Mouse (Mus musculus) lung, embryonic 14.5 days (tissue): Measurements from ENCODE around the gene Raf1. TPM values are rescaled to one million over a fixed set of nuclear protein-coding genes. Genes with fewer than 3 reads are reported as not detected.

Experiments
- ATAC-seq: fragments of 200-750 bp; cut with Nextera tagmentation; 2 replicates; pipeline ENCODE4 v1.8.0; 2017; ENCODE audit warnings: mild to moderate bottlenecking, moderate TSS enrichment, moderate library complexity; ENCODE audit not compliant: insufficient read depth
- DNase-seq: peaks from one replicate; pipeline ENCODE4 v3.0.0-alpha.2; 2015
- H3K27ac ChIP-seq: fragments of 300-500 bp; sonication (generic); 2 replicates; pipeline ENCODE4 v1.5.1; 2014; ENCODE audit warnings: low read depth, mild to moderate bottlenecking, moderate library complexity
- H3K27me3 ChIP-seq: fragments of 300-500 bp; sonication (generic); 2 replicates; pipeline ENCODE4 v1.6.1; 2014; ENCODE audit warnings: low read length, control low read depth; ENCODE audit not compliant: insufficient read depth
- H3K36me3 ChIP-seq: fragments of 300-500 bp; sonication (generic); 2 replicates; pipeline ENCODE4 v1.6.1; 2014; ENCODE audit warnings: control low read depth; ENCODE audit not compliant: insufficient read depth
- H3K4me1 ChIP-seq: fragments of 300-500 bp; sonication (generic); 2 replicates; pipeline ENCODE4 v1.6.1; 2014; ENCODE audit warnings: antibody characterized with exemption, control low read depth; ENCODE audit not compliant: insufficient read depth
- H3K4me2 ChIP-seq: fragments of 300-500 bp; sonication (generic); 2 replicates; pipeline ENCODE4 v1.6.1; 2014; ENCODE audit warnings: mild to moderate bottlenecking
- H3K4me3 ChIP-seq: fragments of 300-500 bp; sonication (generic); 2 replicates; pipeline ENCODE4 v1.5.1; 2014; ENCODE audit warnings: low read depth, low read length
- H3K9ac ChIP-seq: fragments of 300-500 bp; sonication (generic); 2 replicates; pipeline ENCODE4 v1.6.1; 2014
- H3K9me3 ChIP-seq: fragments of 300-500 bp; sonication (generic); 2 replicates; pipeline ENCODE4 v1.6.1; 2016; ENCODE audit warnings: low read depth, low read length, control low read depth
- CTCF ChIP-seq: IDR thresholded peaks from 2 replicates; pipeline ENCODE4 v1.5.1; 2016; ENCODE audit warnings: antibody characterized with exemption, low read depth
- WGBS: fragments of 180-500 bp; shearing (Covaris S2); extraction: QIAGEN DNeasy Blood & Tissue Kit; methylation state at CpG from one replicate; pipeline ENCODE4 v1.1.7; 2014; 5-methylcytosine and 5-hydroxymethylcytosine counted together
- polyA plus RNA-seq: library from polyadenylated mRNA; unstranded; fragments of >200 nt; fragmentation: Nextera tagmentation; extraction: Ambion mirVana; gene quantifications from 2 replicates; pipeline ENCODE4 v1.2.1, GENCODE M21; 2014

The Raf1 gene
- polyA plus RNA-seq, 1 experiment from 2014 or later = 122 TPM

- Histone ChIP-seq H3K27ac (no peak overlapping the region), H3K9ac (no peak overlapping the region)
- 41% methylated on average over 9 of the region's 9 CpGs for WGBS
Observed at GRCm38 (mm10) chr6:115692163-115692950, 15.9 kb upstream of the Raf1 start.

GRCm38 (mm10) chr6:115690105-115690504 lies 13.7 kb upstream of the Raf1 start:
- Histone ChIP-seq H3K4me3 (no peak overlapping the region), H3K27ac (no peak overlapping the region), H3K9me3 (no peaks in the 10 kb centered on the region; the same call in 1 of the 2 replicates), H3K4me2 (no peak overlapping the region), H3K4me1 (no peaks in the 10 kb centered on the region), H3K9ac (no peak overlapping the region), H3K36me3 (no peaks in the 10 kb centered on the region), H3K27me3 (no peaks in the 10 kb centered on the region)
- ATAC-seq = no peak
- DNase-seq = no peak
- 81% methylated on average over 4 of the region's 4 CpGs for WGBS
- TF ChIP-seq CTCF = no peak

More at GRCm38 (mm10) chr6:115692163-115692950, 15.9 kb upstream of the Raf1 start:
- H3K36me3 ChIP-seq = no peaks in the 10 kb centered on the region
- H3K4me3 ChIP-seq = no peak overlapping the region
- H3K27me3 ChIP-seq = no peaks in the 10 kb centered on the region
- no peak for TF ChIP-seq CTCF
- ATAC-seq = no peak
- DNase-seq = peak; percentile 69
- no peaks in the 10 kb centered on the region for H3K9me3 ChIP-seq
- H3K4me1 ChIP-seq = no peaks in the 10 kb centered on the region
- no peak overlapping the region for H3K4me2 ChIP-seq

- Histone ChIP-seq H3K9me3 (no peaks in the 10 kb centered on the region; the same call in 1 of the 2 replicates), H3K4me3 (no peak overlapping the region), H3K27me3 (no peaks in the 10 kb centered on the region), H3K4me1 (no peaks in the 10 kb centered on the region), H3K36me3 (no peaks in the 10 kb centered on the region), H3K27ac (no peak overlapping the region), H3K4me2 (no peak overlapping the region), H3K9ac (no peak overlapping the region)
- 73% methylated on average over 4 of the region's 4 CpGs for WGBS
- ATAC-seq = no peak
- no peak for TF ChIP-seq CTCF
- no peak for DNase-seq
Observed at GRCm38 (mm10) chr6:115688589-115688988, 12.2 kb upstream of the Raf1 start.

- Histone ChIP-seq H3K9ac (no peak overlapping the region), H3K27ac (no peak overlapping the region), H3K4me3 (no peak overlapping the region), H3K4me1 (no peaks in the 10 kb centered on the region), H3K9me3 (no peaks in the 10 kb centered on the region; the same call in 1 of the 2 replicates), H3K4me2 (no peak overlapping the region), H3K27me3 (no peaks in the 10 kb centered on the region), H3K36me3 (no peaks in the 10 kb centered on the region)
- DNase-seq (no peak), ATAC-seq (no peak)
- WGBS = 49% methylated on average over 3 of the region's 3 CpGs
- no peak for TF ChIP-seq CTCF
Observed at GRCm38 (mm10) chr6:115687753-115688152, 11.3 kb upstream of the Raf1 start.

- TF ChIP-seq CTCF = no peak
- no peak for DNase-seq
- no peak overlapping the region for H3K4me2 ChIP-seq
- H3K27ac ChIP-seq = no peak overlapping the region
- no peaks in the 10 kb centered on the region; the same call in 1 of the 2 replicates for H3K9me3 ChIP-seq
- no peaks in the 10 kb centered on the region for H3K4me1 ChIP-seq
- H3K9ac ChIP-seq = no peak overlapping the region
- H3K4me3 ChIP-seq = no peak overlapping the region
- no peaks in the 10 kb centered on the region for H3K36me3 ChIP-seq
- H3K27me3 ChIP-seq = no peaks in the 10 kb centered on the region
- no peak for ATAC-seq
- 57% methylated on average over 11 of the region's 11 CpGs for WGBS
Observed at GRCm38 (mm10) chr6:115684851-115685646, 8.6 kb upstream of the Raf1 start.

GRCm38 (mm10) chr6:115684271-115684670 lies 7.8 kb upstream of the Raf1 start:
- Histone ChIP-seq H3K9ac (no peak overlapping the region), H3K9me3 (no peaks in the 10 kb centered on the region; the same call in 1 of the 2 replicates), H3K27me3 (no peaks in the 10 kb centered on the region), H3K27ac (no peak overlapping the region), H3K36me3 (no peaks in the 10 kb centered on the region), H3K4me1 (no peaks in the 10 kb centered on the region), H3K4me2 (no peak overlapping the region), H3K4me3 (no peak overlapping the region)
- no peak for DNase-seq
- no peak for TF ChIP-seq CTCF
- 94% methylated on average over 2 of the region's 2 CpGs for WGBS
- ATAC-seq = no peak

GRCm38 (mm10) chr6:115681066-115681465 lies 4.6 kb upstream of the Raf1 start:
- H3K4me3 ChIP-seq = no peak overlapping the region
- no peak overlapping the region for H3K4me2 ChIP-seq
- no peak overlapping the region for H3K9ac ChIP-seq
- no peak for DNase-seq
- no peaks in the 10 kb centered on the region for H3K27me3 ChIP-seq
- no peak overlapping the region for H3K27ac ChIP-seq
- no peaks in the 10 kb centered on the region for H3K9me3 ChIP-seq
- no peak for ATAC-seq
- WGBS = 78% methylated on average over 4 of the region's 4 CpGs
- no peak for TF ChIP-seq CTCF
- no peaks in the 10 kb centered on the region for H3K4me1 ChIP-seq
- no peaks in the 10 kb centered on the region for H3K36me3 ChIP-seq
